Mouse (Mus musculus) midbrain, embryonic 12.5 days (tissue): ENCODE data around the gene Fam131a. TPM values are rescaled to one million over a fixed set of nuclear protein-coding genes. Genes with fewer than 3 reads are reported as not detected.
"Not testable (repeated sequence)": the region's sequence is repeated elsewhere in the genome, so short reads cannot be mapped to it uniquely, and the experiment has no call there.

ENCODE experiments used
- ATAC-seq: fragments of 200-750 bp; cut with Nextera tagmentation; 2 replicates; pipeline ENCODE4 v1.8.0; 2017; ENCODE audit warnings: low read depth, moderate TSS enrichment, moderate library complexity; ENCODE audit not compliant: low FRiP score
- H3K27ac ChIP-seq: fragments of 300-500 bp; sonication (generic); replicated peaks from 2 replicates; pipeline ENCODE4 v1.5.1; 2016; ENCODE audit warnings: mild to moderate bottlenecking
- H3K27me3 ChIP-seq: fragments of 300-500 bp; sonication (generic); 2 replicates; pipeline ENCODE4 v1.6.1; 2016; ENCODE audit warnings: mild to moderate bottlenecking
- H3K36me3 ChIP-seq: fragments of 300-500 bp; sonication (generic); 2 replicates; pipeline ENCODE4 v1.6.1; 2016
- H3K4me1 ChIP-seq: fragments of 300-500 bp; sonication (generic); 2 replicates; pipeline ENCODE4 v1.6.1; 2016
- H3K4me2 ChIP-seq: fragments of 300-500 bp; sonication (generic); replicated peaks from 2 replicates; pipeline ENCODE4 v1.6.1; 2016; ENCODE audit warnings: mild to moderate bottlenecking, moderate library complexity
- H3K4me3 ChIP-seq: fragments of 300-500 bp; sonication (generic); 2 replicates; pipeline ENCODE4 v1.5.1; 2016; ENCODE audit warnings: mild to moderate bottlenecking
- H3K9ac ChIP-seq: fragments of 300-500 bp; sonication (generic); replicated peaks from 2 replicates; pipeline ENCODE4 v1.6.1; 2016; ENCODE audit warnings: mild to moderate bottlenecking, moderate library complexity
- H3K9me3 ChIP-seq: fragments of 300-500 bp; sonication (generic); 2 replicates; pipeline ENCODE4 v1.6.1; 2016; ENCODE audit warnings: mild to moderate bottlenecking
- WGBS: fragments of 180-500 bp; shearing (Covaris S2); methylation state at CpG from one replicate; pipeline ENCODE4 v1.1.7; 2016; 5-methylcytosine and 5-hydroxymethylcytosine counted together
- polyA plus RNA-seq: library from polyadenylated mRNA; unstranded; fragments of >200 nt; fragmentation: Nextera tagmentation; extraction: Ambion mirVana; gene quantifications from 2 replicates; pipeline ENCODE4 v1.2.1, GENCODE M21; 2016

The Fam131a gene
- polyA plus RNA-seq, result 17.9 and 18.0 TPM in 2 replicates

- H3K27ac ChIP-seq, result peak within 1 kb of the TSS; percentile 90
- H3K27me3 ChIP-seq, result peaks cover 9% of the 10 kb centered on the region; the same call in 1 of the 2 replicates
- H3K4me1 ChIP-seq, result peaks cover 42% of the 10 kb centered on the region
- peaks cover 37% of the 10 kb centered on the region for H3K36me3 ChIP-seq
- peak within 1 kb of the TSS; percentile 78 for H3K4me2 ChIP-seq
- H3K9me3 ChIP-seq, result no peaks in the 10 kb centered on the region
- peak; percentile 93 for ATAC-seq
- under 1% methylated on average over 30 of the region's 37 CpGs for WGBS
- peak within 1 kb of the TSS; percentile 78 for H3K9ac ChIP-seq
- peak within 1 kb of the TSS; percentile 66 for H3K4me3 ChIP-seq
Observed at GRCm38 (mm10) chr16:20693111-20693701, at the start of gene Fam131a. Fam131a (plus strand) TSS chr16:20693241.

- H3K36me3 ChIP-seq, result no peaks in the 10 kb centered on the region
- H3K9ac ChIP-seq, result no peak overlapping the region
- no peaks in the 10 kb centered on the region for H3K4me1 ChIP-seq
- H3K27me3 ChIP-seq, result no peaks in the 10 kb centered on the region
- no peak overlapping the region for H3K4me2 ChIP-seq
- no peak for ATAC-seq
- no peak overlapping the region for H3K27ac ChIP-seq
- no peaks in the 10 kb centered on the region for H3K9me3 ChIP-seq
- H3K4me3 ChIP-seq, result no peak overlapping the region
- WGBS, result 86% methylated on average over 7 of the region's 7 CpGs
Observed at GRCm38 (mm10) chr16:20643911-20644310, 49.1 kb upstream of the Fam131a start.

- WGBS, result 3% methylated on average over 46 of the region's 46 CpGs
- Histone ChIP-seq H3K4me1 (peaks cover 19% of the 10 kb centered on the region), H3K36me3 (peaks cover 24% of the 10 kb centered on the region), H3K4me2 (peak within 1 kb of the TSS; percentile 94), H3K27ac (peak within 1 kb of the TSS; percentile 75), H3K9ac (peak within 1 kb of the TSS; percentile 90), H3K27me3 (no peaks in the 10 kb centered on the region), H3K9me3 (no peaks in the 10 kb centered on the region), H3K4me3 (peak within 1 kb of the TSS; percentile 91)
- ATAC-seq, result peak; percentile 97
Observed at GRCm38 (mm10) chr16:20651076-20651946, 41.7 kb upstream of the Fam131a start, which contains the start of gene Psmd2. Psmd2 (plus strand) TSS chr16:20651652.

GRCm38 (mm10) chr16:20651947-20652310, 41.1 kb upstream of the Fam131a start:
- Histone ChIP-seq H3K4me2 (peak overlapping the region; percentile 94), H3K27me3 (no peaks in the 10 kb centered on the region), H3K4me1 (peaks cover 19% of the 10 kb centered on the region), H3K36me3 (peaks cover 30% of the 10 kb centered on the region), H3K27ac (0 out of 2 replicates have a peak overlapping the region, but pooled peaks have one; percentile 75), H3K9me3 (no peaks in the 10 kb centered on the region), H3K9ac (peak overlapping the region; percentile 90), H3K4me3 (peak overlapping the region; percentile 91)
- 12% methylated on average over 12 of the region's 12 CpGs for WGBS
- ATAC-seq, result no peak

- Histone ChIP-seq H3K4me2 (peak overlapping the region; percentile 94; the same call in 1 of the 2 replicates), H3K9me3 (no peaks in the 10 kb centered on the region), H3K4me3 (0 out of 2 replicates have a peak overlapping the region, but pooled peaks have one; percentile 91), H3K4me1 (peaks cover 19% of the 10 kb centered on the region), H3K27me3 (no peaks in the 10 kb centered on the region), H3K36me3 (peaks cover 44% of the 10 kb centered on the region), H3K27ac (no peak overlapping the region), H3K9ac (no peak overlapping the region)
- WGBS, result 53% methylated on average over 2 of the region's 2 CpGs
- ATAC-seq, result no peak
Observed at GRCm38 (mm10) chr16:20653315-20653714, 39.7 kb upstream of the Fam131a start.

GRCm38 (mm10) chr16:20657661-20658060, 35.4 kb upstream of the Fam131a start:
- H3K4me1 ChIP-seq, result peaks cover 8% of the 10 kb centered on the region
- no peaks in the 10 kb centered on the region for H3K9me3 ChIP-seq
- H3K27me3 ChIP-seq, result no peaks in the 10 kb centered on the region
- H3K9ac ChIP-seq, result no peak overlapping the region
- ATAC-seq, result no peak
- H3K4me2 ChIP-seq, result no peak overlapping the region
- H3K4me3 ChIP-seq, result no peak overlapping the region
- WGBS, result 88% methylated on average over 4 of the region's 4 CpGs
- H3K27ac ChIP-seq, result no peak overlapping the region
- peaks cover 86% of the 10 kb centered on the region for H3K36me3 ChIP-seq

GRCm38 (mm10) chr16:20668013-20668412, 25.0 kb upstream of the Fam131a start, which contains the start of gene Eif4g1:
Eif4g1 (plus strand) TSS chr16:20668313.
- not testable (repeated sequence) for H3K27me3 ChIP-seq, H3K4me3 ChIP-seq, ATAC-seq, H3K4me2 ChIP-seq, H3K4me1 ChIP-seq, H3K9ac ChIP-seq, H3K9me3 ChIP-seq, H3K27ac ChIP-seq
- H3K36me3 ChIP-seq, result peaks cover 16% of the 10 kb centered on the region
- 95% methylated on average over 5 of the region's 6 CpGs for WGBS

GRCm38 (mm10) chr16:20670291-20670690, 22.8 kb upstream of the Fam131a start:
- peaks cover 19% of the 10 kb centered on the region for H3K4me1 ChIP-seq
- no peak for ATAC-seq
- H3K4me3 ChIP-seq, result no peak overlapping the region
- peaks cover 11% of the 10 kb centered on the region for H3K36me3 ChIP-seq
- no peak overlapping the region for H3K4me2 ChIP-seq
- no peak overlapping the region for H3K27ac ChIP-seq
- H3K27me3 ChIP-seq, result no peaks in the 10 kb centered on the region
- WGBS, result 92% methylated on average over 3 of the region's 3 CpGs
- H3K9me3 ChIP-seq, result no peaks in the 10 kb centered on the region
- H3K9ac ChIP-seq, result no peak overlapping the region

- no peaks in the 10 kb centered on the region for H3K9me3 ChIP-seq
- 0 out of 2 replicates have a peak, but pooled peaks have one; percentile 7 for ATAC-seq
- 29% methylated on average over 6 of the region's 6 CpGs for WGBS
- peaks cover 19% of the 10 kb centered on the region for H3K4me1 ChIP-seq
- H3K27ac ChIP-seq, result no peak overlapping the region
- H3K9ac ChIP-seq, result no peak overlapping the region; the same call in 1 of the 2 replicates
- H3K27me3 ChIP-seq, result no peaks in the 10 kb centered on the region
- H3K4me3 ChIP-seq, result peak overlapping the region; percentile 93; the same call in 1 of the 2 replicates
- H3K36me3 ChIP-seq, result peaks cover 21% of the 10 kb centered on the region
- peak overlapping the region; percentile 90 for H3K4me2 ChIP-seq
Observed at GRCm38 (mm10) chr16:20671886-20672285, 21.2 kb upstream of the Fam131a start.

- peak; percentile 96 for ATAC-seq
Observed at GRCm38 (mm10) chr16:20672500-20672902, 20.5 kb upstream of the Fam131a start.

GRCm38 (mm10) chr16:20672965-20673705, 19.9 kb upstream of the Fam131a start:
- WGBS, result under 1% methylated on average over 40 of the region's 78 CpGs
- H3K9ac ChIP-seq, result peak overlapping the region; percentile 97
- peaks cover 19% of the 10 kb centered on the region for H3K4me1 ChIP-seq
- no peaks in the 10 kb centered on the region for H3K27me3 ChIP-seq
- peak overlapping the region; percentile 90 for H3K4me2 ChIP-seq
- peak overlapping the region; percentile 95 for H3K27ac ChIP-seq
- peak overlapping the region; percentile 93 for H3K4me3 ChIP-seq
- peak; percentile 86 for ATAC-seq
- H3K9me3 ChIP-seq, result no peaks in the 10 kb centered on the region
- H3K36me3 ChIP-seq, result peaks cover 34% of the 10 kb centered on the region

More at GRCm38 (mm10) chr16:20672500-20672902, 20.5 kb upstream of the Fam131a start:
- no peaks in the 10 kb centered on the region for H3K27me3 ChIP-seq
- H3K9me3 ChIP-seq, result no peaks in the 10 kb centered on the region
- peak overlapping the region; percentile 90 for H3K4me2 ChIP-seq
- H3K36me3 ChIP-seq, result peaks cover 27% of the 10 kb centered on the region
- peak overlapping the region; percentile 97 for H3K9ac ChIP-seq
- H3K27ac ChIP-seq, result peak overlapping the region; percentile 95
- H3K4me3 ChIP-seq, result peak overlapping the region; percentile 93
- peaks cover 19% of the 10 kb centered on the region for H3K4me1 ChIP-seq
- under 1% methylated on average over 35 of the region's 38 CpGs for WGBS
